Mouse (Mus musculus) granulocyte monocyte progenitor cell, adult 5-6 weeks (primary cell): ENCODE measurements at regions not wholly inside any gene's neighbourhood (a gene's known extent, or its start where the extent isn't known, plus 50 kb on each side); places are given as distances from the start of the nearest gene placed in this dataset.

Experiments used
- ATAC-seq: replicated peaks from 2 replicates; pipeline ENCODE4 v1.8.0; 2016; ENCODE audit warnings: mild to moderate bottlenecking, moderate TSS enrichment, inconsistent platforms; ENCODE audit not compliant: poor library complexity, severe bottlenecking

GRCm38 (mm10) chr6:67116306-67116705, 79.0 kb upstream of the Gadd45a start:
- ATAC-seq = no peak

DNA sequence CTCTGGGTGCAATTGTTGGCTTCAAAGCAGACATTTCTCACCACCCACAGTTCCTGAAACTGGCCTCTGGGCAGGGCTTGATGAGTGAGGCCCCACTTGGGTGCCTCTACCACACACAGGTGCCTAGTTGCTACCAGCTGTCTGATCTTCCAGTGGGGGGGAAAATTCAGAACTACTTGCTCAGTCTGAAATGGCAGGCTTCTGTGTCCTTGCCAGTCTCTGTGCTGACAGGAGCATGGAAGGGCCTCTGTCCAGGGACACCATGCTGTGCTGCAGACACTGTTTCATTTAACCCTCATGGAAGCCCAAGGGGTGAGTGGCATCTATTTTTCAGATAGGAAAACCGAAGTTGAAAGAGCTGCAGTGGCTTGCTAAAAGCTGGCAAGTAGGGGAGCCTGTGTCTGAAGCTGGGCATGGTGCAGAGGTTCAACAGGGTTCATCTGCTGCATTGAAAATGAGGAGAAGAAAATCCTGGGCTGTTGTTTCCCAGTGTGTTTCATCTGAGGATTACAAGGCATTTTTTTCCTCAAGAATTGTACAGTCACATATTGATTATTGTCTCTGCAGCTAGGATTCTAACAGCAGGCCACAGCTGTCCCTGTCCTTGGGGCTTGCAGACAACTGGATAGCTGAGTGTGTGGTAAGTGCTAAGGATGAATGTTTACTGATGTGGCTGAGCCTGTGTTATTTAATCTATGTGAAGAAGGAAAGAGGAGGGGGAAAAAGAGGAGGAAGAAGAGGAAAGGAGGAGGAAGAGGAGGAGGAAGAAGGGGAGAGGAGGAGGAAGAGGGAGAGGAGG, 78.4 kb upstream of the Gadd45a start:
- ATAC-seq = no peak; the same call in 1 of the 2 replicates

- ATAC-seq = no peak
These were observed 77.5 kb upstream of the Gadd45a start for GRCm38 (mm10) chr6:67114753-67115152.

DNA sequence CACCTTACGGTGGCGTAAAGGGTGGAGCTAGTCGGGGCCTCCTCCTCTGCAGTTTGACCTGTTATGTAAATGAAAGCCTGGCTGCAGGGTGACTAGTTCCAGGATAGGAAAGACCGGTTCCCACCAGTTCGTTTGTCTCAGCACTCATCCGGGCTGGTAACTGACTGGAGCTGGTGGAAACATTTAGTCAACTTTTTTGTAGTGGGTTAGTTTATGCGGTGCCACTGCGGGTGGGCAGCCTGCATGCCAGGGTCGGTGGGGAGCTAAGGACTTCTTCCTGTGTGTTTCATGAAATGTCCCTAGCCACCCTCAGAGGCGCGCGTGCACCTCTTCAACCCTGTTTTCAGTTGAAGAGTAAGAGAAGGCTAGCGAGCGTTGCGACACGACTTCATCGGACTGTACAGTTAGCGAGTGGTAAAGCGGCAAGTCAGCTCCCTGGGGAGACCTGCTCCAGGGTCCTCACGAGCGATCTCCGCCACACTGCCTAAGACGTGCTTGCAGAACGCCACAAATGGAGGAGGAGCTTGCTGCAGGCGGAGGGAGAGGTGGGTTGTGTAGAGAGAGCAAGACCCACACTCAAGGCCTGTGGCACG, 76.5 kb upstream of the Gadd45a start:
- ATAC-seq = peak; percentile 62

GRCm38 (mm10) chr6:67113261-67113660, 76.0 kb upstream of the Gadd45a start:
- ATAC-seq = no peak

GRCm38 (mm10) chr6:67112311-67112710, 75.1 kb upstream of the Gadd45a start:
- ATAC-seq = no peak

DNA sequence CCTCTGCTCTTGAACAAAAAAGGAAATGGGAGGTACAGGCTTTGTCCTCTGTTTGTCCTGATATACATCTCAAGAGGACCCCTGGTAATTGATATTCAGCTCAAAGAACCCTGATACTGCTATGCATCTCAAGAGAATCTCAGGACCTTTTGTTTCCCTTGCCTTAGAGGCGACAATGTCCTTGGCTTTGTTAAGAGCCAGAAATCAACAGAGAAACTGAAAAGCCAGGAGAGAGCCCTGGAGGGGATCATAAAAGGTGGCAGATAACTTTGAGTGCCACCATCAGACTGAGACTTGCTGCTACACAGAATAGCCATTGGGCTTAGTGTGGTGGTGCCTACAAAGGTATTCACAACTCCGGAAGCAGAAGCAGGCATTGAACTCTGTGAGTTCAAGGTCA, 74.3 kb upstream of the Gadd45a start:
- ATAC-seq = no peak

- no peak for ATAC-seq
These were observed 73.1 kb upstream of the Gadd45a start for GRCm38 (mm10) chr6:67110391-67110790.

- no peak for ATAC-seq
These were observed 72.5 kb upstream of the Gadd45a start for GRCm38 (mm10) chr6:67109774-67110173.

DNA sequence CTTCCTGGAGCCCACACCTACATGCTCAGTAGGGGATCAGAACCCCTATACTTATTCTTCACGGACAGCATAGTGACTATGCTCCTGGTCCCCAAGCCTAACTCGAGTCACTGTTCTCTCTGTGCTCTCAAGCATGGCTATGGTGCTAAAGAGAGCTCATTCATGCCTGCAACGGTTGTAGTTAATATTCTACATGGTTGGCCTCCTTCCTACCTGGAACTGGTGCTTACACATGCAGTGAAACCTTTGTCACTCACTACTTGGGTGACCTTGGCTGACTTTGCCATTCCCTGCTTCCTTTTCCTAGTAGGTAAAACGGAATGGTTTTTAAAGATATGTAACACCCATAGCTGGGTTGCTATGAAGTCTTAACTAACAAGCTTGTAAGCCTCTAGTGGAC, 70.3 kb upstream of the Gadd45a start:
- ATAC-seq = no peak

GRCm38 (mm10) chr6:67106493-67106892, 69.2 kb upstream of the Gadd45a start:
- ATAC-seq = no peak

GRCm38 (mm10) chr6:67105386-67105785, 68.1 kb upstream of the Gadd45a start:
- no peak for ATAC-seq

DNA sequence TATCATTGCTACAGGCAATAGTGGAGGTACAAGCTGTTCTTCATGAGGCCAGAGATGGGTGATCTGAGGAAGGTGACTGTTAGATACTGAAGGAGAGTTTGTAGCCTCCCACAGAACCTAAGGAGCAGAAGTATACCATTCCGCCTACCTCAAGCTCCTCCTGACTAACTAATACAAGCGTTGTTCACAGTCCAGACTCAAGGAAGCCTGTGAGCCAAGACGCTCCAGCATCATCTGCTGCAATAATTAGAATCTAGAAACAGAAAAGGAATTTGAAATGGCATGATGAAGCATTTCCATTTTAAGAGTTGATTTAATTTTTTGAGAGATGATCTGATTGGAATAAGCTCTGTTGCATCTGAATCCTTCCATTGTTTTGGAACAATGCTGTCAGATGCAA, 66.9 kb upstream of the Gadd45a start:
- ATAC-seq = no peak

DNA sequence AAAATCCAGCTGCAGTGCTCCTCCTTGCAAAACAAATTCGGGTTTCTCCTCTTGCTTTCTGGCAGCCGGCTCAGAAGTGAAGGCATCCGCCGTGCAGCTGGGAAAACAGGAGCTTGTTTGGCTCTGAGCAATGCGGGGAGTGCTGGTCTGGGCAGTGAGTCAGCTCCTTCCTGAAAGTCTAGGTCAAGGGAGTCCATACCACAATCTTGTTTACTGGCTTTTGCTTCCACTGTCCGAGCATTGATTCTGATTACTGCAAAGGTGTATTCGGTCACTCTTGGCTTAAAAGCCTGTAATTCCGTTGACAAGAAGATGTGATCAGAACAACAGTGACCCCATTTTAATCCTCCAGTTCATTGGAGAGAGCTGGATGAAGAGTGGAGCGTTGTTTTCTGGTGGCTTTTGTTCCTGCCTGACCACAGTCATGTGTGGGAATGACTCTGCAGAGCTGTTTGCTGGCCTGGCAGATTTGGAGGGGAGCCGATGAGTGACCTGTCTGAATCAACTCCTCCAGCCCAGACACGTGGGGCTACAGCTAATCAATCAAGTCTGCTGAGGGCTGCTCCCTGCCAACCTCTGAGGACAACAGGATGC, 65.4 kb upstream of the Gadd45a start:
- peak; percentile 58 for ATAC-seq

- ATAC-seq = peak; percentile 84
These were observed 64.8 kb upstream of the Gadd45a start for GRCm38 (mm10) chr6:67102014-67102413.

DNA sequence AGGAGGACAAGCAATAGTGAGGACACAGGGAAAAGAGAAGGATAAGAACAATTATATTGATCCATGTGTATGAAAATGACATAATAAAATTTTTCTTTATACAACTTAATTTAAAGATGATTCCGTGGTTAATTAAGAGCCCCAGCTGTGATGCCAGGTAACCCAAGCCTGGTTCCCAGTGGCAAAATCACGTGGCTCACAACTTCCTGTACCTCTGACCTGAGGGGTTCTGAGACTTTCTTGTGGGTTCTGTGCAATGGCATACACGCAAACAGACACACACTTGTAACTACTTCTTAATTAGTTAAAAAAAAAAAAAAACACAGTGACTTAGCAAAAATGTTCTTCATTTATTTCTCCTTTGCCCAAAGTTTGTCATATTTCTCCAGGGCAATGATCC, 57.2 kb upstream of the Gadd45a start:
- no peak for ATAC-seq

DNA sequence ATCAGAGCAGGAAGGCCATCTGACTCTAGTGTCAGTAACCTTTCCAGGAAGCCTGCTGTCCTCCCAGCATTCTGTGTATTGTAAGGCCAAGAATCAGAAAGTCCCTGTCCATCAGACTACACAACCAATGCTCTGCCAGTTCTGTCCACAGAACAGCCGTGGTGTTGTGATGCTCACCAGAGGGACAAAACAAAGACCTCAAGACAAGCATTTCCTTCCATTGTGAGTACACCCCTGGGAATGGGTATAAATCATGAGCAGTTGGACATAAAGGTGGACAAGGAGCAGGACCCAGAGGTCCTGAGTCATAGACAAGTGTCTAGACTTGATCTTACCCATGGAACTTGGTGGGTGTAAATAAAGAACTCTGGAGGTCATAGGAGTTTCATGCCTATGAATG, 55.9 kb upstream of the Gadd45a start:
- ATAC-seq = no peak

DNA sequence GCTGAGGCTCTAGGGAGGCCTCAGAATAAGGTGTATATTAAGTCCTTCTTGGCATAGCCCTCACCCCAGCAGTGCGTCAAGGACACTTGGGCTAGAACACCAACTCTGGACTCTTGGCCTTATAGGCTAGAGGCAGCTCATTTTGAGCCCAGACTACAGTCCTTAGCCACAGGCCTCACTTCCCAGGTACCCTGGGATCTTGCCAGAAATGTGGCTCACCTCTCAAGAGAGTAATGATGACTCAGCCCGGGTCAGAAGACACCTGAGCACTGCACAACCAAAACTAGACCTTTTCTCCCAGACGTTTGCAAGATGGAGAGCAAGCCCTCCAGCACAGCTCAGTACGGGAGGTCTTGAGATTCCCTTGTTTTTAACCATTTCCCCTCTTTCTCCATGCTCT, 52.9 kb upstream of the Gadd45a start:
- no peak for ATAC-seq

DNA sequence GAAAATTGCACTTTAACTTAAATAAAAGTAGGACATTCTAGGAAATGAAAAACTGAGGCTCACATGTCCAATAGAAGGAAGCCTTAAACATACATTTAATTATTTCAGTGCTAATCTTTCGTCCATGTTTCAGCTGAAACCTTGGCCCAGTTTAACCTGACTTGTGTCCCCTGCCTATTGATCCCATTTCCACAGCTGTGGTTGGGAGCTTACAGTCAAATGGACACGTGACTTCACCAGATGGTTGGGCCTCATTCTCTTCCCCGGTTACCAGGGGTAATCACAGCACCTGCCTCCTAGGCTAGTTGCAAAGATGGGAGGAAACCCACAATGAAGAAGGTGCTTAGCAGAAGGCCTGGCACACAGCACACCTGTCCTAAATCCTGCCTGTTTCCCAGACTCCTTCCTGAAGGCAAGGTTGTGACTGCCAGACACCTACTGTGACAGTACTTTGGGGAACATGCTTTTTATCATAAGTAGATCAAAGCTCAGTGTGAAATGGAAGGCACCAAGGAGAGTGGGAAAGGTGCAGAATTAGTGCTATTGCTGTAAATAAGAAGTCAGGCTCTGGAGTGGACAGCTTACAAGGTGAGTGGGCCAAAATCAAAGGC, 52.4 kb upstream of the Gadd45a start:
- no peak for ATAC-seq

DNA sequence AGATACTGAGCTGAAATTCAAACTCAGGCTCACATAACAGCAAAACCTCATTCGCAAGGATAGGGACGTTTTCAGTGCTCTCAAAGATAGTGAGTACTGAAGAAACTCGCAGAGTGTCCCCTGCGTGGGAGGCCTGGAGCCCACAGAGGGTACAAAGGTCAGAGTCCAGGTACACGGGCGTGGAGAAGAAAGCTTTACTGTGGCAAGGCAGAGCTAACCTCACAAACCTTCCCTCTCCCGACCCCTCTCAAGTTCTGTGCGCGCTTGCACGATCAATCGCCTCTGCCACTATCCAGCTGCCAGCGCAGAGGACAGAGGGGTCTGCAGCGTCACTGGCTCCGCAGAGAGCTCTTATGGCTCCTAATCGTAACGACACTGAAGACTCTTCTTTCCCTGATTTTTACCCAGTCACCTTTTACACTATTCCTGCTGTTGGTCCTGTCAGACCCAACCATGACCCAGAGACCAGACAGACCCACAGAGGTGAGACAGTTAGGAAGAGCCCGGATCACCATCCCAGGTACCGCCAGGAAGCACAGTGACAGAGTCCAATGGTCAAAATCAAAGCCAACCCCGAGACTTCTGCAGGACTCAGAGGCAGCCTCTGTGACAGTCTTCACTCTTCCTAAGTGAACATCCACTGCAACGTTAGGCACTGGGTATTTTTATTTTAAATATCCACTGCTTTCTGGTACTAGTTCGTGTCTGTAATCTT, 51.6 kb upstream of the Gadd45a start:
- no peak for ATAC-seq
